Mouse (Mus musculus) heart, embryonic 13.5 days (tissue): ENCODE results near the gene Itgb2. TPM values are rescaled to one million over a fixed set of nuclear protein-coding genes. Genes with fewer than 3 reads are reported as not detected.

Source experiments
- ATAC-seq: fragments of 200-750 bp; cut with Nextera tagmentation; 2 replicates; pipeline ENCODE4 v1.8.0; 2017; ENCODE audit warnings: moderate TSS enrichment; ENCODE audit not compliant: insufficient number of reproducible peaks, low FRiP score, low TSS enrichment; ENCODE audit errors: extremely low read depth
- H3K27ac ChIP-seq: fragments of 300-500 bp; sonication (generic); replicated peaks from 2 replicates; pipeline ENCODE4 v1.5.1; 2015; ENCODE audit warnings: moderate library complexity, mild to moderate bottlenecking, inconsistent platforms
- H3K27me3 ChIP-seq: fragments of 300-500 bp; sonication (generic); replicated peaks from 2 replicates; pipeline ENCODE4 v1.6.1; 2015; ENCODE audit warnings: mild to moderate bottlenecking, inconsistent platforms
- H3K36me3 ChIP-seq: fragments of 300-500 bp; sonication (generic); 2 replicates; pipeline ENCODE4 v1.6.1; 2015; ENCODE audit warnings: mild to moderate bottlenecking, inconsistent platforms
- H3K4me1 ChIP-seq: fragments of 300-500 bp; sonication (generic); 2 replicates; pipeline ENCODE4 v1.6.1; 2015; ENCODE audit warnings: inconsistent platforms
- H3K4me2 ChIP-seq: fragments of 300-500 bp; sonication (generic); 2 replicates; pipeline ENCODE4 v1.6.1; 2015; ENCODE audit warnings: inconsistent platforms, mild to moderate bottlenecking, moderate library complexity
- H3K4me3 ChIP-seq: fragments of 300-500 bp; sonication (generic); 2 replicates; pipeline ENCODE4 v1.5.1; 2015; ENCODE audit warnings: moderate library complexity, mild to moderate bottlenecking, inconsistent platforms
- H3K9ac ChIP-seq: fragments of 300-500 bp; sonication (generic); 2 replicates; pipeline ENCODE4 v1.6.1; 2015; ENCODE audit warnings: inconsistent platforms, mild to moderate bottlenecking, moderate library complexity
- H3K9me3 ChIP-seq: fragments of 300-500 bp; sonication (generic); 2 replicates; pipeline ENCODE4 v1.6.1; 2016; ENCODE audit warnings: inconsistent platforms
- WGBS: fragments of 180-500 bp; shearing (Covaris S2); methylation state at CpG from one replicate; pipeline ENCODE4 v1.1.7; 2015; ENCODE audit warnings: mixed read lengths; 5-methylcytosine and 5-hydroxymethylcytosine counted together
- polyA plus RNA-seq: library from polyadenylated mRNA; unstranded; fragments of >200 nt; fragmentation: Nextera tagmentation; extraction: Ambion mirVana; gene quantifications from 2 replicates; pipeline ENCODE4 v1.2.1, GENCODE M21; 2015

The Itgb2 gene
- polyA plus RNA-seq, 1 experiment from 2014 or later, result 1.5 TPM

DNA sequence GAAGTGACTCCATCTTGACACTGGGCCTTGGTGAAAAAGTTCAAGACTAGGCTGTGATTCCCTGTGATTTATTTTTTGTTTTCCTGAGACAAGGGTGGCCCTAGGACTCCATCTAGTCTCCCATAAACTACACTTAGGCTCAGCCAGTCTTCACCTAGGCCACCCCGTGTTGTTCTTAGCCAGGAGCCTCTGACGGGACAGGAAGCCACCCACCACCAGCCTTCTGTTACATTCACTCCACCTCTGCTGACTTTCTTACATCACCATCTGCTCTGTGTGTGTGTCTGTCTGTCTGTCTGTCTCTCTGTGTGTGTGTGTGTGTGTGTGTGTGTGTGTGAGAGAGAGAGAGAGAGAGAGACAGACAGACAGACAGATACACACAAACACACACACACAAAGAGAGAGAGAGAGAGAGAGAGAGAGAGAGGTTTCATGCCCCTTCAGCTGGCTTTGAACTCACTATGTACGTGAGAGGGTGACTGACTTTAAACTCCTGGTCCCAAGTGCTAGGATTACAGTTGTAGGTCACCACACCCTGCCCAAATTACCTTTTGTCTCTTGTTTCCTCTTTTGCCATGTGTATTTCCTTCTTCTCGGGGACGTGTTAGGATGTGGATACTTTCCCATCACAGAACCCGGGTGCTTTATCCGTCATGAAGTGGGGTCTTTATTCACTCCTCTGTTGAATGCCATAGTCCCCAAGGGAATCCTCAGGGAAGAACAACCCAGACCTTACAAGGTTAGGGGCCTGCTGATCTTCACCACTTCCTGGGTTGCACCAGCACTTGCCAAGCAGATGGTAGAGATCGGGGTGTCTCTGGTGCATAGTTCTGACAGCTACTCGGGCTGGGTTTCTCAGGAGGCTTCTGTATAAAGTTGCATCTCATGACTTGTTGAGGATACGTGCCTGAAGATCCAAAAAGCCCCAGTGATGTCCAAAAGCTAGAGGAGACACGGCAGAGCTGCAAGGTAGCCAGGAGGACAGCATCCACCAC is 7.5 kb downstream of the Itgb2 start:
- Histone ChIP-seq H3K4me3 (no peak overlapping the region), H3K36me3 (no peaks in the 10 kb centered on the region), H3K4me2 (no peak overlapping the region), H3K9me3 (no peaks in the 10 kb centered on the region), H3K27me3 (no peaks in the 10 kb centered on the region), H3K27ac (no peak overlapping the region), H3K9ac (no peak overlapping the region), H3K4me1 (peaks cover 7% of the 10 kb centered on the region)
- 73% methylated on average over 11 of the region's 11 CpGs for WGBS
- no peak for ATAC-seq

DNA sequence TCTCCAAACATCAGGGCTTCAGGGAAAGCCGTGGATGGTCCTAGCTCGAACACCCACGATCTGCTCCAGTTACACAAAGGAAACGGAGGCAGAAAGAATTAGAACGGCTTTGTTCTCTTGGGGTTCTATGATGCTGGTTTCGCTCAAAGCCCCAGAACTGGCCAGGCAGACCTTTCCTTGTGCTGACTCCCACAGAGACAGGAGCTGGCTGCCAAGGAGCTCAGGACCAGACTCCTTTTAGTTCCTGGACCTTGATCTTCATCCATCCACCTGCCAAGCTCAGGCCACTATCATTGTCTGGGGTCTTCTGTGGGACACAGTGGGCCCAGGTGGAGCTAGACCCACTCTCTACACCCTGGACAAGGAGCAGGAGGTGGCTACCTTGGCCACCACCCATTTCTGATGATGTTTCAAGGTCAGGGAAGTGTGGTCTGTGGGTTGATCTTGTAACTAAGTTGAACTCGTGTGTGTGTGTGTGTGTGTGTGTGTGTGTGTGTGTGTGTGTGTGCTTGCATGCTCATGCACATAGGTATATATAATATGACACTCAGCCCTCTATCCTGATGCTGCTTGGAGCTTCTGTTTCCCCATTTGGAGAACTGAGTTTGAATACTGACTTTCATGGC is 9.4 kb downstream of the Itgb2 start:
- Histone ChIP-seq H3K4me1 (peaks cover 7% of the 10 kb centered on the region), H3K4me3 (no peak overlapping the region), H3K27ac (no peak overlapping the region), H3K36me3 (no peaks in the 10 kb centered on the region), H3K4me2 (no peak overlapping the region), H3K9me3 (no peaks in the 10 kb centered on the region), H3K9ac (no peak overlapping the region), H3K27me3 (no peaks in the 10 kb centered on the region)
- 62% methylated on average over 7 of the region's 7 CpGs for WGBS
- no peak for ATAC-seq

DNA sequence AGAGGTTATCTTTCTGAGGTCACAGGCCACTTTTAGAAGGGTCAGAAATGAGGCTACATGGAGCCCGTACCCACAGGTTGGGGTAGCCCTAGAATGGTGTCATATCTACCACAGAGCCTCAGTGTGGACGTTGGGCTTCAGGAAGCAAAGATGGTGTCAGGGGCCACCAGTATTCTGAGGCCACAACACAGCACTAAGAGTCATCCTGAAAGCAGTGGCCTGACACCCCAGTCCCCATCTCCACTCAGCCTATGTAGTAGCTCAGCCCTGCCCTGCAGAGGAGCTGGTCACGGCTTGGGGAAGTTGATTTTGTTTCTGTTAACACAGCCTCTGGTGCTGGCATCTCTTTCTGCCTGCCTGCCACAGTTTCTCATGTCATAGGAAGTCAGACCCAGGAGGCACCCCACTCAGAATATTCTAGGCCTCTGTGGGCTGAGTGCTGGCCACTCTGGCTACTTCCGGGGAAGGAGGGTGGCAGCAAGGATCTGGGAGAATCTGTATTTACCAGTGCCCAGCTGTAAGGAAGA is 10.6 kb downstream of the Itgb2 start:
- Histone ChIP-seq H3K4me2 (no peak overlapping the region), H3K4me1 (peaks cover 7% of the 10 kb centered on the region), H3K9ac (no peak overlapping the region), H3K36me3 (no peaks in the 10 kb centered on the region), H3K4me3 (no peak overlapping the region), H3K27me3 (no peaks in the 10 kb centered on the region), H3K9me3 (no peaks in the 10 kb centered on the region), H3K27ac (no peak overlapping the region)
- ATAC-seq, result no peak
- WGBS, result 72% methylated on average over 4 of the region's 4 CpGs

DNA sequence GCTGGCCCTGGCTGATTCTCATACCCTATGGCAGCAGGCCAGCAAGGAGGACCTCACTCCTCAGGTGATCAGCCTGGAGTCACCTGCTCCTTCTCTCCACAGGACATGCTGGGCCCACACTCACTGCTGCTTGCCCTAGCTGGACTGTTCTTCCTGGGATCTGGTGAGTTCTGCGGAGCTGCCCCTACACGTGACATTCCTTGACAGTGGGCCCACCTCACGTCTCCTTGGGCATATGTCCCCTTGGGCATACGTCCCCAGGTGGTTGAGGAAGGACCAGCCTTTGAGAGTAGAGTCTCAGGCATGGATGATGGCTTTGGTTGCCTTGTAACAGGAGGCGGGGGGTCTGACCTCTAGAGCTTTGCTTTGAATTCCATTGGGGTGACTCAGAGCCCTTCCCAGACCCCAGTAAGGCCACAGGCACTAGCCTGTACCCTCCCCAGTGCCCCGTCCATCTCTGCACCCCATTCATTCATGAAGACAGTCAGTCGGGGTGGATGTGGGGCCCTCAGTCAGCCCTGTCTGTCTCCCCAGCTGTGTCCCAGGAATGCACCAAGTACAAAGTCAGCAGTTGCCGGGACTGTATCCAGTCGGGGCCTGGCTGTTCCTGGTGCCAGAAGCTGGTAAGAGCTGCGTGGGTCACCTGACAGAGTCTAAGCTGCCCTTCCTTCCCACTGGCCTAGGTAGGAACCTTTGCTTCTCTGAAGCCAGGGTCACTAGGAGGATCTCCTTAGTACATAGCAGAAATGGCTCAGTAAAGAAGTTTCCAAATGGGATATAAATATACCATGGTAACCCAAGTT is 12.0 kb downstream of the Itgb2 start:
- Histone ChIP-seq H3K27ac (no peak overlapping the region), H3K9ac (no peak overlapping the region), H3K36me3 (no peaks in the 10 kb centered on the region), H3K4me2 (no peak overlapping the region), H3K4me3 (no peak overlapping the region), H3K27me3 (no peaks in the 10 kb centered on the region), H3K9me3 (no peaks in the 10 kb centered on the region), H3K4me1 (peaks cover 7% of the 10 kb centered on the region)
- WGBS, result 70% methylated on average over 10 of the region's 10 CpGs
- no peak for ATAC-seq

DNA sequence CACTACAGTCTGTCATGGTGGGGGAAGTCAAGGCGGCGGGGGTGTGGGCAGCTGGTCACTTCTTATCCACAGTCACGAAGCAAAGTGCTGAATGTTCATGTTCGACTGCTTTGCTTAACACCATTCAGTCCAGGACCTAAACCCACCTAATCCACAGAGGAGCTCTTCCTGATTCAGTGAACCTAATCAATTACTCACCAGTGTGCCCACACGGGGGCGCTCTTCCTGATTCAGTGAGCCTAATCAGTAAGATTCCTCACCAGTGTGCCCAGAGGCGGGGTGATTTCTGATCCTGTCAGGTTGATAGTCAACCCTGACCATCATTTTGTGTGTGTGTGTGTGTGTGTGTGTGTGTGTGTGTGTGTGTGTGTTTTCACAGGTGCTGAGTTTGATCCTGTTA is 13.2 kb downstream of the Itgb2 start:
- no peak overlapping the region for H3K27ac ChIP-seq
- no peak overlapping the region for H3K4me3 ChIP-seq
- ATAC-seq, result no peak
- H3K36me3 ChIP-seq, result no peaks in the 10 kb centered on the region
- H3K4me2 ChIP-seq, result no peak overlapping the region
- H3K4me1 ChIP-seq, result peaks cover 7% of the 10 kb centered on the region
- H3K27me3 ChIP-seq, result no peaks in the 10 kb centered on the region
- no peak overlapping the region for H3K9ac ChIP-seq
- H3K9me3 ChIP-seq, result no peaks in the 10 kb centered on the region
- WGBS, result 39% methylated on average over 7 of the region's 7 CpGs

DNA sequence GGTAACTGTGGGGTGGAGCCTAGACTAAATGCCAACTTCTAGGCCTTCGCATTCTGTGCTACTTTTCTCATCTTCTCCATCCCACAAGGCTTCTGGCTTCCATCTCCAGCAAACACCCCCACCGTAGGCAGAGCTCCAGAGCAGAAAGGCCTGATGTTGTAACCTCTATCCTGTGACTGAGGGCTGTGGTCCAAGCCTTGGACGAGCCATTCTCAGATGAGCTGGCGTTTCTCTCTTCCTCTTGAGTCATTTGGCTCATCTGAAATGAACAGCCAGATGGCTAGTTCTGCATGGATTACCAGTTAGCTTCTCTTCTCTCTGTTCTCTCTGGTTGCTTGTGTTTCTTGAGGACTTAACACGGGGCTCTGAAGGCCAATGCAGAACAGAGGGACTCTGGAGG is 14.9 kb downstream of the Itgb2 start:
- Histone ChIP-seq H3K36me3 (no peaks in the 10 kb centered on the region), H3K27me3 (no peaks in the 10 kb centered on the region), H3K4me3 (no peak overlapping the region), H3K4me1 (peaks cover 4% of the 10 kb centered on the region; the same call in 1 of the 2 replicates), H3K4me2 (no peak overlapping the region), H3K9ac (no peak overlapping the region), H3K27ac (no peak overlapping the region), H3K9me3 (no peaks in the 10 kb centered on the region)
- ATAC-seq, result no peak
- 70% methylated on average over 5 of the region's 5 CpGs for WGBS

DNA sequence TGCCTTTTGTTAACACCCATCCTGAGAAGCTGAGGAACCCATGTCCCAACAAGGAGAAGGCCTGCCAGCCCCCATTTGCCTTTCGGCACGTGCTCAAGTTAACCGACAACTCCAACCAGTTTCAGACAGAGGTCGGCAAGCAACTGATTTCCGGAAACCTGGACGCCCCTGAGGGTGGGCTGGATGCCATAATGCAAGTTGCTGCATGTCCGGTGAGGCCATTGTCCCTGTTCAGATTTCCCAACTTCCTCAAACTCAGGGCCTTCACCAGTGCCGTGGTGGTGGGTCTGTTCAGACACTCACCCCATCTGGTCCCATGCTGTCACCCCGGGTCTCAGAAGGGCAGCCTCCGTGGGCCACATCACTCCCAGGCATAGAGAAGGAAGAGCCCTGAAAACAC is 18.5 kb downstream of the Itgb2 start:
- H3K9me3 ChIP-seq, result no peaks in the 10 kb centered on the region
- no peaks in the 10 kb centered on the region for H3K27me3 ChIP-seq
- no peak for ATAC-seq
- no peak overlapping the region for H3K4me3 ChIP-seq
- peaks cover 4% of the 10 kb centered on the region; the same call in 1 of the 2 replicates for H3K4me1 ChIP-seq
- 77% methylated on average over 10 of the region's 10 CpGs for WGBS
- no peaks in the 10 kb centered on the region for H3K36me3 ChIP-seq
- H3K27ac ChIP-seq, result no peak overlapping the region
- H3K9ac ChIP-seq, result no peak overlapping the region
- no peak overlapping the region for H3K4me2 ChIP-seq

DNA sequence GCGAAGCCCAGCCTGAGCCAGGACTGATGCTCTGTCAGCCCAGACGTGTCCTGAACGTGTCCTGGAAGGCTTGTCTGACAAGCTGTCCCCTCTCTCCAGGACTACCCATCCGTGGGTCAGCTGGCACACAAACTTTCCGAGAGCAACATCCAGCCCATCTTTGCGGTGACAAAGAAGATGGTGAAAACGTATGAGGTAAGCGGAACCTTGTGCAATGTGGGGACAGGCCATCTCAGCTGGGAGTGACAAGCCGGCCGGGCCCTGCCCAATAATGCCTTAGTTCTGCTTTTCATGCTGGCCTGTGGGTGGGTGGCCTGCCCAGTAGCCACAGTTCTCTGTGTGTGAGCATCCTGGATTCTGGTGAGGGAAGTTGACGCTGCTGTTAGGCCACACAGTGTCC is 20.8 kb downstream of the Itgb2 start:
- ATAC-seq, result no peak
- 70% methylated on average over 11 of the region's 11 CpGs for WGBS
- H3K4me2 ChIP-seq, result no peak overlapping the region
- no peak overlapping the region for H3K4me3 ChIP-seq
- no peaks in the 10 kb centered on the region for H3K36me3 ChIP-seq
- peaks cover 4% of the 10 kb centered on the region; the same call in 1 of the 2 replicates for H3K4me1 ChIP-seq
- H3K27ac ChIP-seq, result no peak overlapping the region
- no peak overlapping the region for H3K9ac ChIP-seq
- no peaks in the 10 kb centered on the region for H3K9me3 ChIP-seq
- H3K27me3 ChIP-seq, result no peaks in the 10 kb centered on the region

DNA sequence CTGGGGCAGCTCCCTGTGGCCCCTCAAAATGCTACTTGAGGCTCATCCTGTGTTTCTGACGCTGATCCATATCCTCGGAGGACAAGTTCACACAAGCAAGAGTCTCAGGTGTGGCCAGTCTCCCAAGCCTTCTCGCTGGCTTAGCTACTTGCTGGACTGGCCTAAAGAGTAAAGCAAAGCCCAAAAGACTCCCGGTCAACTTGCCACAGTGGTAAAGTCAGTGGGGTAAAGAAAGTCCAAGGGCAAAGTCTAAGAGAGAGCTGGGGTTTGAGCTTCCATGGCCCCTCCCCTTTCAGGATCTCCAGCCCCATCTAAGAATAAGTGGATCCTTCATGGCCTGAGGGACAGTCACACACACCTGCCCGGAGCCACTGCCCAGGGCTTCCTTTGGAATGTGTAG is 22.1 kb downstream of the Itgb2 start:
- H3K4me3 ChIP-seq, result no peak overlapping the region
- no peaks in the 10 kb centered on the region for H3K9me3 ChIP-seq
- no peaks in the 10 kb centered on the region for H3K36me3 ChIP-seq
- 73% methylated on average over 5 of the region's 5 CpGs for WGBS
- no peak for ATAC-seq
- H3K4me2 ChIP-seq, result no peak overlapping the region
- peaks cover 4% of the 10 kb centered on the region; the same call in 1 of the 2 replicates for H3K4me1 ChIP-seq
- no peak overlapping the region for H3K9ac ChIP-seq
- no peak overlapping the region for H3K27ac ChIP-seq
- no peaks in the 10 kb centered on the region for H3K27me3 ChIP-seq

DNA sequence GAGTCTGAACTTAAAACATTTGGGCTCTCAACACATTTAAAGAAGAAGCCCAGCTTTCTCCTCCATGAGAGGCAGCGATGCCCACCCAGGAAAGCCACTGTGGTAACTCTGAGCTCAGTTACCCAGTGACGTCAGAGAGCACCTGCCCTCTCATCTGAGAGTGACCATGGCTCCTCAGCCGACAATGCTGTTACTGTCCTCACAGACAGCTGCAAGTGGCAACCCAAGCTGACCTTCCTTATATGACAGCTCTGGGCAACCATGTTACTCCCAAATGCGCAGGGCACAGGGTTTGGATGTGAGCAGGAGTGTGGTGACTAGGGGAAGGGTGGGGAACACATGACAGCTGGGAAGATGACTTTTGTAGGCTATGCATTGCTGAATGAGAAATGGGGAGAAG is 23.2 kb downstream of the Itgb2 start:
- Histone ChIP-seq H3K4me1 (peaks cover 4% of the 10 kb centered on the region; the same call in 1 of the 2 replicates), H3K9me3 (no peaks in the 10 kb centered on the region), H3K9ac (no peak overlapping the region), H3K36me3 (no peaks in the 10 kb centered on the region), H3K4me3 (no peak overlapping the region), H3K27ac (no peak overlapping the region), H3K4me2 (no peak overlapping the region), H3K27me3 (no peaks in the 10 kb centered on the region)
- 72% methylated on average over 4 of the region's 4 CpGs for WGBS
- ATAC-seq, result no peak

DNA sequence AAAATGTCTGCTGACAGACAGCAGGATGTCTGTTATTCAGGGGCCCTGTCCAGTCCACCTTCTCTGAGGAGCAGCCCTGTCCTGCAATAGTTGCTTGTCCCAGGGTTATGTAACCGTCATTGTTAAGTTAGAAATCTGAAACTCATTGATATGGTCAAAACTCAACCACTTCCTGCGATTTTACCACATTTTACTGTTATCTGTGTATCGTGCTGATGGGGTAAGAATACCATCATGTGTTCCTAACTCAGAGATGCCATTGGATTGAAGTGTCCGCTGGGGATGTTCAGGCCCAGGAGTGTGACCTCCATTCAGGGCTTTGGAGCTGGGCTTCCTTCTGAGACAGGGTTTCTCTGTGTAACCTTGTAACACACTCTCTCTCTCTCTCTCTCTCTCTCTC is 24.9 kb downstream of the Itgb2 start:
- Histone ChIP-seq H3K4me2 (no peak overlapping the region), H3K4me3 (no peak overlapping the region), H3K27me3 (peaks cover 5% of the 10 kb centered on the region; the same call in 1 of the 2 replicates), H3K4me1 (no peaks in the 10 kb centered on the region), H3K9me3 (no peaks in the 10 kb centered on the region), H3K36me3 (no peaks in the 10 kb centered on the region), H3K27ac (no peak overlapping the region), H3K9ac (no peak overlapping the region)
- no peak for ATAC-seq
- WGBS, result 74% methylated on average over 4 of the region's 4 CpGs
